Mouse (Mus musculus) retina, adult 2 months (tissue): ENCODE measurements around the gene Atmin.

ENCODE experiments used
- DNase-seq: peaks from one replicate; pipeline ENCODE4 v3.0.0-alpha.2; 2012; ENCODE audit warnings: low read depth, low spot score

Gene Atmin

GRCm38 (mm10) chr8:116951369-116951768 is 8.2 kb downstream of the Atmin start:
- no peak for DNase-seq

GRCm38 (mm10) chr8:116951778-116952177 is 8.6 kb downstream of the Atmin start:
- no peak for DNase-seq

GRCm38 (mm10) chr8:116952428-116952827 is 9.2 kb downstream of the Atmin start:
- no peak for DNase-seq

- DNase-seq: no peak
Measured at GRCm38 (mm10) chr8:116954415-116954814, 11.2 kb downstream of the Atmin start.

- no peak for DNase-seq
Measured at GRCm38 (mm10) chr8:116969531-116969930, 26.3 kb downstream of the Atmin start.

- DNase-seq: no peak
Measured at GRCm38 (mm10) chr8:116975066-116975465, 31.9 kb downstream of the Atmin start.

- no peak for DNase-seq
Measured at GRCm38 (mm10) chr8:116975606-116976005, 32.4 kb downstream of the Atmin start.

- no peak for DNase-seq
Measured at GRCm38 (mm10) chr8:116978052-116978451, 34.9 kb downstream of the Atmin start.

GRCm38 (mm10) chr8:116978631-116979256 is 35.6 kb downstream of the Atmin start, which contains the start of gene 1700030J22Rik:
Gene 1700030J22Rik (minus strand): TSS chr8:116978959.
- DNase-seq: peak; percentile 98

- DNase-seq: peak; percentile 39
Measured at GRCm38 (mm10) chr8:116980117-116980516, 36.9 kb downstream of the Atmin start.

- no peak for DNase-seq
Measured at GRCm38 (mm10) chr8:116989842-116990241, 46.6 kb downstream of the Atmin start.

GRCm38 (mm10) chr8:116991241-116991640 is 48.0 kb downstream of the Atmin start:
- DNase-seq: no peak

GRCm38 (mm10) chr8:116992176-116992971 is 49.2 kb downstream of the Atmin start:
- no peak for DNase-seq

- DNase-seq: peak; percentile 90
Measured at GRCm38 (mm10) chr8:116993095-116993867, 50.1 kb downstream of the Atmin start, which contains the start of gene Gcsh. Gene Gcsh (minus strand): TSS chr8:116993537.

GRCm38 (mm10) chr8:116994016-116994716 is 51.0 kb downstream of the Atmin start:
- no peak for DNase-seq
